Mouse (Mus musculus) limb, embryonic 15.5 days (tissue): Measurements from ENCODE around the gene Gm21312. TPM values are rescaled to one million over a fixed set of nuclear protein-coding genes. Genes with fewer than 3 reads are reported as not detected.
"Not testable (repeated sequence)": the region's sequence is repeated elsewhere in the genome, so short reads cannot be mapped to it uniquely, and the experiment has no call there.

Experiments used
- ATAC-seq: fragments of 200-750 bp; cut with Nextera tagmentation; 2 replicates; pipeline ENCODE4 v1.8.0; 2017; ENCODE audit warnings: low read depth, moderate TSS enrichment; ENCODE audit not compliant: insufficient number of reproducible peaks, low FRiP score, low TSS enrichment
- H3K27ac ChIP-seq: fragments of 300-500 bp; sonication (generic); 2 replicates; pipeline ENCODE4 v1.5.1; 2015; ENCODE audit warnings: moderate library complexity, mild to moderate bottlenecking, inconsistent platforms
- H3K27me3 ChIP-seq: fragments of 300-500 bp; sonication (generic); 2 replicates; pipeline ENCODE4 v1.6.1; 2015; ENCODE audit warnings: inconsistent platforms
- H3K36me3 ChIP-seq: fragments of 300-500 bp; sonication (generic); 2 replicates; pipeline ENCODE4 v1.6.1; 2015; ENCODE audit warnings: inconsistent platforms
- H3K4me1 ChIP-seq: fragments of 300-500 bp; sonication (generic); 2 replicates; pipeline ENCODE4 v1.6.1; 2015; ENCODE audit warnings: inconsistent platforms
- H3K4me2 ChIP-seq: fragments of 300-500 bp; sonication (generic); 2 replicates; pipeline ENCODE4 v1.6.1; 2015; ENCODE audit warnings: mild to moderate bottlenecking, inconsistent platforms
- H3K4me3 ChIP-seq: fragments of 300-500 bp; sonication (generic); 2 replicates; pipeline ENCODE4 v1.5.1; 2015; ENCODE audit warnings: mild to moderate bottlenecking, inconsistent platforms
- H3K9ac ChIP-seq: fragments of 300-500 bp; sonication (generic); 2 replicates; pipeline ENCODE4 v1.6.1; 2015; ENCODE audit warnings: inconsistent platforms
- H3K9me3 ChIP-seq: fragments of 300-500 bp; sonication (generic); 2 replicates; pipeline ENCODE4 v1.6.1; 2016; ENCODE audit warnings: inconsistent platforms
- WGBS: fragments of 180-500 bp; shearing (Covaris S2); methylation state at CpG from one replicate; pipeline ENCODE4 v1.1.7; 2015; 5-methylcytosine and 5-hydroxymethylcytosine counted together
- polyA plus RNA-seq: library from polyadenylated mRNA; unstranded; fragments of >200 nt; fragmentation: Nextera tagmentation; extraction: Ambion mirVana; gene quantifications from 2 replicates; pipeline ENCODE4 v1.2.1, GENCODE M21; 2015

The Gm21312 gene
- not detected in 2 replicates for polyA plus RNA-seq

GRCm38 (mm10) chr10:104176724-104177123 is at the start of gene Gm21312:
Gene Gm21312 (plus strand): TSS chr10:104177024.
- H3K9me3 ChIP-seq, H3K36me3 ChIP-seq, H3K4me2 ChIP-seq, H3K4me1 ChIP-seq, H3K9ac ChIP-seq, ATAC-seq, H3K27me3 ChIP-seq, H3K4me3 ChIP-seq, H3K27ac ChIP-seq: not testable (repeated sequence)
- no CpG with 5 or more reads among the region's 3 CpGs for WGBS

- not testable (repeated sequence) for H3K4me3 ChIP-seq, H3K9me3 ChIP-seq, H3K4me1 ChIP-seq, ATAC-seq, H3K4me2 ChIP-seq, H3K9ac ChIP-seq, H3K27ac ChIP-seq, H3K36me3 ChIP-seq, H3K27me3 ChIP-seq
- no CpG with 5 or more reads among the region's 3 CpGs for WGBS
These were observed 34.1 kb upstream of the Gm21312 start, which contains the start of gene Gm21293 for GRCm38 (mm10) chr10:104142687-104143086. Gene Gm21293 (plus strand): TSS chr10:104142987.

GRCm38 (mm10) chr10:104151197-104151596 is 25.6 kb upstream of the Gm21312 start, which contains the start of gene Gm6763:
Gene Gm6763 (plus strand): TSS chr10:104151497.
- H3K4me3 ChIP-seq, H3K4me1 ChIP-seq, H3K27me3 ChIP-seq, H3K4me2 ChIP-seq, H3K9ac ChIP-seq, H3K27ac ChIP-seq, H3K36me3 ChIP-seq, H3K9me3 ChIP-seq, ATAC-seq: not testable (repeated sequence)
- WGBS: no CpG with 5 or more reads among the region's 3 CpGs

- H3K4me3 ChIP-seq, ATAC-seq, H3K9me3 ChIP-seq, H3K27ac ChIP-seq, H3K36me3 ChIP-seq, H3K9ac ChIP-seq, H3K4me2 ChIP-seq, H3K27me3 ChIP-seq, H3K4me1 ChIP-seq: not testable (repeated sequence)
- no CpG with 5 or more reads among the region's 3 CpGs for WGBS
These were observed 17.1 kb upstream of the Gm21312 start, which contains the start of gene Gm8764 for GRCm38 (mm10) chr10:104159706-104160105. Gene Gm8764 (plus strand): TSS chr10:104160006.

GRCm38 (mm10) chr10:104168215-104168614 is 8.6 kb upstream of the Gm21312 start, which contains the start of gene Gm21304:
Gene Gm21304 (plus strand): TSS chr10:104168515.
- H3K4me1 ChIP-seq, H3K9me3 ChIP-seq, H3K4me3 ChIP-seq, H3K9ac ChIP-seq, H3K4me2 ChIP-seq, ATAC-seq, H3K27me3 ChIP-seq, H3K27ac ChIP-seq, H3K36me3 ChIP-seq: not testable (repeated sequence)
- WGBS: no CpG with 5 or more reads among the region's 3 CpGs

GRCm38 (mm10) chr10:104185233-104185632 is 8.4 kb downstream of the Gm21312 start, which contains the start of gene Gm20765:
Gene Gm20765 (plus strand): TSS chr10:104185533.
- not testable (repeated sequence) for H3K9ac ChIP-seq, H3K27me3 ChIP-seq, H3K36me3 ChIP-seq, H3K4me1 ChIP-seq, H3K4me2 ChIP-seq, ATAC-seq, H3K9me3 ChIP-seq, H3K4me3 ChIP-seq, H3K27ac ChIP-seq
- WGBS: no CpG with 5 or more reads among the region's 3 CpGs

GRCm38 (mm10) chr10:104193742-104194141 is 16.9 kb downstream of the Gm21312 start, which contains the start of gene Gm4340:
Gene Gm4340 (plus strand): TSS chr10:104194042.
- H3K27ac ChIP-seq, H3K36me3 ChIP-seq, H3K4me3 ChIP-seq, H3K4me1 ChIP-seq, H3K4me2 ChIP-seq, H3K9ac ChIP-seq, H3K9me3 ChIP-seq, ATAC-seq, H3K27me3 ChIP-seq: not testable (repeated sequence)
- no CpG with 5 or more reads among the region's 3 CpGs for WGBS

GRCm38 (mm10) chr10:104209655-104210054 is 32.8 kb downstream of the Gm21312 start:
- H3K4me2 ChIP-seq: no peak overlapping the region
- no peak overlapping the region for H3K27ac ChIP-seq
- no peak for ATAC-seq
- H3K9me3 ChIP-seq: no peaks in the 10 kb centered on the region
- H3K36me3 ChIP-seq: no peaks in the 10 kb centered on the region
- H3K4me3 ChIP-seq: no peak overlapping the region
- 87% methylated on average over 1 of the region's 1 CpGs for WGBS
- no peaks in the 10 kb centered on the region for H3K4me1 ChIP-seq
- no peaks in the 10 kb centered on the region for H3K27me3 ChIP-seq
- H3K9ac ChIP-seq: no peak overlapping the region

- Histone ChIP-seq H3K27me3 (no peaks in the 10 kb centered on the region), H3K4me2 (no peak overlapping the region), H3K9ac (no peak overlapping the region), H3K4me3 (no peak overlapping the region), H3K36me3 (no peaks in the 10 kb centered on the region), H3K27ac (no peak overlapping the region), H3K4me1 (no peaks in the 10 kb centered on the region), H3K9me3 (no peaks in the 10 kb centered on the region)
- no peak for ATAC-seq
- 59% methylated on average over 3 of the region's 3 CpGs for WGBS
These were observed 33.6 kb downstream of the Gm21312 start for GRCm38 (mm10) chr10:104210268-104210990.

GRCm38 (mm10) chr10:104214527-104214926 is 37.7 kb downstream of the Gm21312 start:
- 92% methylated on average over 5 of the region's 5 CpGs for WGBS
- ATAC-seq: no peak
- Histone ChIP-seq H3K27ac (no peak overlapping the region), H3K4me1 (no peaks in the 10 kb centered on the region), H3K27me3 (no peaks in the 10 kb centered on the region), H3K4me3 (no peak overlapping the region), H3K4me2 (no peak overlapping the region), H3K36me3 (no peaks in the 10 kb centered on the region), H3K9me3 (no peaks in the 10 kb centered on the region), H3K9ac (no peak overlapping the region)

GRCm38 (mm10) chr10:104220303-104221021 is 43.6 kb downstream of the Gm21312 start:
- Histone ChIP-seq H3K9ac (no peak overlapping the region), H3K9me3 (no peaks in the 10 kb centered on the region), H3K4me2 (no peak overlapping the region), H3K36me3 (no peaks in the 10 kb centered on the region), H3K27me3 (no peaks in the 10 kb centered on the region), H3K27ac (no peak overlapping the region), H3K4me3 (no peak overlapping the region), H3K4me1 (no peaks in the 10 kb centered on the region)
- WGBS: 72% methylated on average over 6 of the region's 6 CpGs
- no peak for ATAC-seq
